Mouse (Mus musculus): ENCODE data around the gene Il2rb.

GRCm38 (mm10) chr15:78533346-78533835, 38.3 kb upstream of the Il2rb start:
- TF ChIP-seq CTCF (IDR thresholded peaks at IDR 0.05; ENCODE audit: low read depth) (no peak), EP300 (IDR thresholded peaks at IDR 0.05; ENCODE audit: low read depth) (no peak)

All from liver, postnatal 0 days (tissue).